ENCODE assay signal across 8 mouse cellular contexts in the genomic region with DNA sequence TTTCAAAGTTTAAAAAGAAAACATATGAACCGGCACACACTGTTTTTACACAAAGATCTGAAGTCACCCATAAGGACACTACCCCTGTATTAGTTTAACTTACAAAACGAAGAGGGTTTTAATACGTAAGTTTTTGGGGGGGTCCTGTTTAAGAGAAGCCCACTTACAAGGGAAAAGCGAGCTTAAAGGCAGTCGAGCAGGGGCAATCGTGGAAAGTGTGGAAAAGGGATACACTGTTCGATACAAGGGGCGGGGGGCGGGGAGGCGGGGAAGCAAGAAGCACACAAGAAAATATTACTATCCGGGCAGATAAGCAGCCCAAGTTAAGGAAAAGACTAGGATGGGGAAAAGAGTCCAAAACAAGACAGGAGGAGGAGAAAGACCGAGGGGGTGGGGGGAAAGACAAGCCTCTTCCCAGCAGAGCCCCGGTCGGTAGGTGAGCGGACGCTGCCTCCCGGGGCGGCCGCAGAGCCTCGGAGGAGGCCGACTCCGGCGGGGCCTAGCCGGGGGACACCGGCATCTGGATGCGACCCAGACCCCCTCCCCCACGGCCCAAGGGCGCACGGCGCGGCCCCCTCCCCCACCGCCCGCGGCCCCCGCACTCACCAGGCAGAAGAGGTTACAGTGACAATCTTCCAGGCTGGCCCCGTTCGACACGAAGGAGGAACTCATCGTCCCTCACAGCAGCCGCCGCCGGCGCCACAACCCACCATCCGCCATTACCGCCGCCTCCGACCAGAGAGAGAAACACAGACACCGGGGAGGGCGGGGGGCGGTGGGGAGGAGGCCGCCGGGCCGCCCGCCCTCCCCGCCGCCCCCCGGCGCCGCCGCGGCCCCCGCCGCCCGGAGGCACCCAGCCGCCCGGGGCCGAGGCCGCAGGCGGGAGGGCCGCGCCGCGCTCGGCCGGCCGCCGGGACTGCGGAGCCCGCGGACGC. TPM values are rescaled to one million over a fixed set of nuclear protein-coding genes. Genes with fewer than 3 reads are reported as not detected.
A peak's percentile ranks its signal among the peaks of the same experiment; 100 is the strongest.
DNase-seq lines count a peak whose midpoint lies in the region; ATAC-seq and TF ChIP-seq lines count a peak whose summit lies in the region.

A gene (minus strand): TSS at position 749 of the 935 bp plus-strand sequence.

- peak within 1 kb of the TSS; percentile 99 for H3K27ac ChIP-seq in embryonic facial prominence, embryonic 13.5 days
- peak within 1 kb of the TSS; percentile 95 for H3K27ac ChIP-seq in liver, adult 2 months (replicated peaks; ENCODE audit: insufficient read depth, low read depth, low read length)

- H3K36me3 ChIP-seq in embryonic facial prominence, embryonic 13.5 days: peaks cover 10% of the 10 kb centered on the region; the same call in 1 of the 2 replicates
- no peaks in the 10 kb centered on the region; the same call in none of the 2 replicates for H3K36me3 ChIP-seq in liver, adult 2 months (ENCODE audit: control insufficient read depth, insufficient read depth, low read length)

- under 1% methylated on average over 75 of the region's 81 CpGs for WGBS in embryonic facial prominence, embryonic 13.5 days
- 2% methylated on average over 81 of the region's 81 CpGs for WGBS in liver, adult 2 months

- peak within 1 kb of the TSS; percentile 69 for H3K4me2 ChIP-seq in embryonic facial prominence, embryonic 13.5 days

- DNase-seq in A20 (ENCODE audit: low read depth, low spot score): peak; percentile 74
- DNase-seq in adrenal gland, postnatal 4 days (ENCODE audit: low spot score in 2 of 2): peak; percentile 19 to 24
- no peak for DNase-seq in heart, adult 8-10 months (ENCODE audit: low spot score)
- DNase-seq in kidney, adult 9 months: peak; percentile 42
- DNase-seq in liver, adult 2 months (ENCODE audit: extremely low read depth, low read depth, low spot score): no peak
- DNase-seq in spleen, postnatal 36 days (ENCODE audit: low spot score in 2 of 2): peak; percentile 56 to 62

- ATAC-seq in embryonic facial prominence, embryonic 13.5 days (ENCODE audit: insufficient number of reproducible peaks, insufficient read depth, low FRiP score, low TSS enrichment, low read depth): peak; percentile 65
- peak; percentile 32; the same call in 1 of the 2 replicates for ATAC-seq in monocyte, adult 5-6 weeks (replicated peaks; ENCODE audit: insufficient number of reproducible peaks, low FRiP score, low TSS enrichment, poor library complexity, severe bottlenecking)

- no peaks in the 10 kb centered on the region for H3K27me3 ChIP-seq in embryonic facial prominence, embryonic 13.5 days
- no peaks in the 10 kb centered on the region for H3K27me3 ChIP-seq in liver, adult 2 months (ENCODE audit: control insufficient read depth, insufficient read depth, low read length)

- TF ChIP-seq POLR2A in liver, adult 2 months (IDR thresholded peaks at IDR 0.05; ENCODE audit: extremely low read depth, insufficient read depth, low read length): no peak

- H3K9ac ChIP-seq in embryonic facial prominence, embryonic 13.5 days: peak within 1 kb of the TSS; percentile 97
- H3K9ac ChIP-seq in liver, adult 2 months (ENCODE audit: low read depth, low read length): peak within 1 kb of the TSS; percentile 100

- peak within 1 kb of the TSS; percentile 94 for H3K4me3 ChIP-seq in embryonic facial prominence, embryonic 13.5 days
- peak within 1 kb of the TSS; percentile 97 for H3K4me3 ChIP-seq in liver, adult 2 months (ENCODE audit: insufficient read depth, low read depth, low read length)

- H3K4me1 ChIP-seq in embryonic facial prominence, embryonic 13.5 days: peaks cover 27% of the 10 kb centered on the region
- H3K4me1 ChIP-seq in liver, adult 2 months (ENCODE audit: control insufficient read depth, insufficient read depth, low read length): peaks cover 26% of the 10 kb centered on the region

- TF ChIP-seq CTCF in liver, adult 2 months (IDR thresholded peaks at IDR 0.05; ENCODE audit: low read depth, low read length): no peak

- H3K79me2 ChIP-seq in liver, adult 2 months (ENCODE audit: control insufficient read depth, insufficient read depth, low read length): peaks cover 21% of the 10 kb centered on the region

- H3K9me3 ChIP-seq in embryonic facial prominence, embryonic 13.5 days: no peaks in the 10 kb centered on the region

RNA-seq across cellular contexts. Expression of the gene that starts here (rescaled TPM):
- 10 to 100 TPM; 56.2 to 56.5 TPM for total RNA-seq in adrenal gland, postnatal 4 days (2021)
- polyA plus RNA-seq in embryonic facial prominence, embryonic 13.5 days (2015; fragmentation: Nextera tagmentation; extraction: Ambion mirVana): 11.6 and 12.3 TPM in 2 replicates
- 10 to 100 TPM; 28.7 to 42.4 (median 33.7) TPM for total RNA-seq in heart, adult 8-10 months (2022)
- total RNA-seq in liver, adult 2 months (2014; rRNA removed): 27.8 and 36.4 TPM in 2 replicates
- 7.6 and 9.1 TPM in 2 replicates for polyA plus RNA-seq in liver, adult 2 months (2012; rRNA removed)
- 64.1 to 102 TPM (median 64.6 TPM) in 3 replicates for total RNA-seq in monocyte, adult 5-6 weeks (2017)

Comparison
In these comparisons a context has a peak if more than half of its experiments do, and no peak if none do; other contexts are left out.
1. DNase-seq: peak in A20 (single experiment), adrenal gland, postnatal 4 days (2 of 2), kidney, adult 9 months (single experiment) and spleen, postnatal 36 days (2 of 2); none in heart, adult 8-10 months (single experiment) and liver, adult 2 months (single experiment).